Mouse (Mus musculus): ENCODE measurements around the gene Fubp3.
"Not testable (repeated sequence)": the region's sequence is repeated elsewhere in the genome, so short reads cannot be mapped to it uniquely, and the experiment has no call there.

The Fubp3 gene

DNA sequence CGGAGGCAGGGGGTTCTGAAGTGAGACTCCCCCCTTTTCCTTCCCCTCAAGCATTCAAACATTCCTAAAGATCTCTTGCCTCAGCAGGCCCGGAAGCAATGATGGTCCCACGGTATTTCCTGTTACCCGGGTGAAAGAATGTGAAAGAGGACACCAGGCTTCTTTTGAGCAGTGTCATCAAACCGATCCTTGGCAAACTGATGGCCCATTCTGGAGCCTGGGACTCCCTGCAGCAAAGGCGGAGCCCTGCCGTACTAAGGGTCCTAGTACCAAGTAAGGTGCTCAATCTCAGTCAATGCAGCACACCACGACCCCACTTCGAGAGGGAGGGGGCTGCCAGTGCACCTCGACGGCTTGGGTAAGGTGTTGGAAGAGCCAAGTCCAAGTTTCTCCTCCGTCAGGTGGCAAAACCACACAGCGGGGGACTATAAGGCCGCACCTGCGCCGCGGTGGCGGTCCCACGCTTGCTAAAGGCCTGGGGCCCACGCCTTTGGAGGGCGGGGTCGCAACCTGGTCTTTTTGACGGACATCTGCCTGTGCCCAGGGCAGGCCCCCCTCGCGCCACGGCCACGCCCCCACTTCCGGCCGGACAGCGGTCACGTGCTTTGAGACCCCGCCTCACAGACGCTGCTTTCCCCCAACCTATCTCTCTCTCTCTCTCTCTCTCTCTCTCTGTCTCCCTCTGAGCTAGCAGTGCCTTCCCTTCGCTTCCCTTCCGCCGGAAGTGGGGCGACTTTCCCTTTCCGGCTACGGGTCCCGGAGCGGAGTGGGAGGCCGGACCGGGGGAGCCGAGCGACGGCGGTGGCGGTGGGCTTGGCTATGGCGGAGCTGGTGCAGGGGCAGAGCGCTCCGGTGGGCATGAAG lies at the start of gene Fubp3:
Gene Fubp3 (plus strand): TSS at position 601 of the 864 bp plus-strand sequence.
- DNase-seq, result peak; percentile 90

- DNase-seq, result no peak
Measured at GRCm38 (mm10) chr2:31524641-31525040, 47.8 kb upstream of the Fubp3 start.

GRCm38 (mm10) chr2:31525778-31526177 lies 46.7 kb upstream of the Fubp3 start:
- no peak for DNase-seq

DNA sequence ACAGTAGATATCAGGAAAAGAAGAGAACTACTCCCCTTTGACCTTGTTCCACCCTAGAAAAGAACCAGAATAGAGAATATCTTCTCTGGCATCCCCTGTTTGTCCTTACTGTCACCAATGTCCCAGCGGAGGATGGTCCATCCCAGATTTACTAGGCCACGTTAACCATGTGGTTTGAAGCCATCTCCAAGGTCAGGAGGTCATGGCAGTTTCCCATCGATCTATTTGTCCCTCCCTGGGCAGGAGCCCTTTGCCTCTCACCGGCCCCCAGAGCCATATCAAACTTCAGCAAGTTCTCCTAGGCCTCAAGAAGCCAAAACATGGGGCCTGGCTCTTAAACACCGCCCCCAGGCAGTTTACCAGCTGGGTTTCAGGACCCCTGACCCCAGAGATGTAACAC lies 42.2 kb upstream of the Fubp3 start:
- DNase-seq, result peak; percentile 50

GRCm38 (mm10) chr2:31537054-31537453 lies 35.4 kb upstream of the Fubp3 start:
- DNase-seq, result no peak

DNA sequence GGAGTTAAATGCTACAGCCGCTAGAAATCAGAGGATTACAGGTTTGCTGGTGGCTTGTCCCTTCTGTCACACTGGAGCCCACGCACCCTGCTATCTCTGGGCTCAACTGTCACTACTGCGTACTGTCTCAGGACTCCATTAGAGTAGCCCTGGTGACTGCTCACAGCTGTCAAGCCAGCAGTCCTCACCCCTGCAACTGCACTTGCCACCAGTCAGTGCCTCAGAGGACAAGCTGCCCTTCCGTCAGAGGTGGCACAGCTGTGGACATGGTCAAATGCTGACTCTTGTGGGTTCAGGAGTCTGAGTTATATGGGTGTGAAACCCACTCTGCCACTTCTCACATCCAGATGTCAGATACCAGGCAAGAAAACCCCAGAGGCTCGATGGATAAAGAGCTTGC lies 33.7 kb upstream of the Fubp3 start:
- no peak for DNase-seq

- no peak for DNase-seq
Measured at GRCm38 (mm10) chr2:31541581-31541980, 30.9 kb upstream of the Fubp3 start.

DNA sequence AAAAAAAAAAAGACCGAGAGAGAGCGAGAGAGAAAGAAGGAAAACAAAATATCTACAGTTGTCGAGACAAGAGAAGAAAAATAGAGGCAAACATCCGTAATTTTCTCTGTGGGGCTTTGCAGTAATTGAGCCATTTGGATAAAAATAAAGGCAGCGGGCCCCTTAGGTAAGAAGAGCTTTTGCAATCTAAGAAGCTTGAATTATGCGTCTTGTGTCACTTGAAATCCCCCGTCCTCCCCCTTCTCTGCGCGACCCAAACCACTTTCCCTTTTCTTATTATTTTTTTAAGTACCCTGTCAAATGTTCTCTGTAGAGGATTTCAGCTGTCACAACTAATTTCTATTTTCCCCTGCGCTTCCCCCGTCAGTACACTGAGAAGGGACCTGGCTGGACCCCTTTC lies 24.7 kb upstream of the Fubp3 start:
- DNase-seq, result no peak

DNA sequence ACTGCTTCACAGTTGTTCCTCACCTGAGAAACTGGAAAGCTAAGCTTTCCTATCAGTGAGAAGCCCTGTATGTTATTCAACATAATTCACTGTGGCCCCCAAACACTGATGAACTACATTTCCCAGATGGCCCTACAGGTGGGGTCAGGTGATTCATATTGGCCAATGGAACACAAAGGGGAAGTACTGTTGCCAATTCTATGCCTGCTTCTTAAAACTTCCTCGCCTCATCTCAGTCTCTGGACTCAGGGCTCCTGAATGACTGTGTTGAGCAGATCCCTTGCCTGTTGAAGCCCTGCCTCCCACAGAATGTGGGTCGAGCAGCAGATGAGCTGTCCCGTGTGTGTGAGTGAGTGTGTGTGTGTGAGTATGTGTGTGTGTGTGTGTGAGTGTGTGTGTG lies 21.9 kb upstream of the Fubp3 start:
- DNase-seq, result no peak

GRCm38 (mm10) chr2:31551351-31551750 lies 21.1 kb upstream of the Fubp3 start:
- not testable (repeated sequence) for DNase-seq

GRCm38 (mm10) chr2:31551971-31552370 lies 20.5 kb upstream of the Fubp3 start:
- no peak for DNase-seq

DNA sequence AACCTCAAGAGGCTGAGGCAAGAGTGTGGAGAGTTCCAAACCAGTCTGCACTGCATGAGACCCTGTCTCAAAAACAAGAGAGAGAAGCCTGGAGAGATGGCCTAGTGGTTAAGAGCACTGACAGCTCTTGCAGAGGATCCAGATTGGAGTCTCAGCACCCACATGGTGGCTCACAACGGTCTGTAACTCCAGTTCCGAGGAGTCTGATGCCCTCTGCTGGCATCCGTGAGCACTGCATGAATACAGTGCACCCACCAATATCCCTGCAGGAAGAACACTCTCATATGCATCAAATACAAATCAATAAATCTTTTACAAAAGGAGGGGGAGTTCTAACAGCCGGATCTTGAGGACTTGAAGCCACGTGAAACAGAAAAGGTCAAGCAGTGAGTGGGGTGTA lies 17.8 kb upstream of the Fubp3 start:
- no peak for DNase-seq

DNA sequence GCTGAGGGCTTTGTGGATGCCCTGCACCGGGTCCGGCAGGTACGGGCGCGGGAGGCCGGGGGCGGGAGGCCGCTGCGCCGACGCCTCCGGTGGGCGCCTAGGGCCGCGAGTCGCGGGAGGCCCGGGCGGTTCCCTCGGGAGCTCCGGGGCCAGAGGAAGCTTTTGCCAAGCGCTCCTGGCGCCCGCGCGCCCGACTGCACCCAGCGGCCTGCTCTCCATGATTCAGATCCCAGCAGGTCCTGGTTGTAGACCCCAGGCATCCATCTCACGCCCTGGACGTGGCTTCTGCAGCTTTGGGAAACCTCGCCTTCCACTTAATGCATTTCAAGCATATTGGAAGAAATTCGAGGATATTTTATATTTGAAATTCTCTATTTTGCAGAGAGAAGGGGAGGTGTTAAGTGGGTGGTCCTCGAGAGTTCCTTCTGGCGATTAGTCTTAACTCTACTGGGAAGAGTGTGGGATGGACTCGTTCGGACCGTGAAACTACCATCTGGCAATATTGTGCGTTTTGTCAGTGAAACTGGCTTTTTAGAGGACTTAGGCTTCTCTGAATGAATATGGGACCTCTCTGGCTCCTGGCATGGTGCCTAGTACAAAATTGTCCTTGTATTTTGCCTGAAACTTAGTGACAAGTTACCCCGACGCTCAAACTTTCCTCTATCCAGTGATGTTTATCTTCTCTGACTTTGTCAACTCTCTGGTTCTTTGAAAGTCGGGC lies 624 bp downstream of the Fubp3 start:
- DNase-seq, result peak; percentile 46

- no peak for DNase-seq
Measured at GRCm38 (mm10) chr2:31581617-31582016, 9.2 kb downstream of the Fubp3 start.

DNA sequence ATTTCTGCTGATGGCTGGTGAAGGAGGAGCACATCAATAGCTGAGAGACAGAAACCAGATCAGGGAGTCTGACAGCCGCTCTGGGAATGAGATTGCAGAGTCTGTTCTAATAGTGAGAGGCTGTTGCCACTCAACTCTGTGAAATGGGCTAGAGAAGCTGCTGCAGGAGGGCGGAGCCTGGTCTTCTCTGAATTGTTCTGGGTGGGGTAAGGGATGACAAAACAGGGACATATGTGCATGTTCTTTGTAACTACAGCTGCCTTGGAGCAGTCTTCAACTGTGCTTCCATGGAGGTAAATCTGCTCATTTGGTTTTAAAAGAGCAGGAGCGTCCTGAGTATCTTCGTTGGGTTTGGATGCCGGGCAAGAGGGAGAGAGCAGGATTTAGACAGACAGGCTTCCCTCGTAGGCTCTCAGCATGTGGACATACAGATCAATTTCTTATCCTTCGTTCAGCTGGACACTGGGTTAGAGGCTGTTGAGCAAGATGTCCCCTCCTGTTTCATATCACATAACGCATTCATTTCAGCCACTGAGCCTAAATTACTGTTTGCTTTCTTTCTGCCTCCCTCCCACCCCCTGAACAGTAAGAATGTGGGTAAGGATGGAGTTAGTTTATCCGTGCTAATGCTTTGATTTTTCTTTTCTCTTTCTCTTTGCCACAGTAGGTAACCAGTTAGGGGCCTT lies 19.5 kb downstream of the Fubp3 start:
- no peak for DNase-seq

DNA sequence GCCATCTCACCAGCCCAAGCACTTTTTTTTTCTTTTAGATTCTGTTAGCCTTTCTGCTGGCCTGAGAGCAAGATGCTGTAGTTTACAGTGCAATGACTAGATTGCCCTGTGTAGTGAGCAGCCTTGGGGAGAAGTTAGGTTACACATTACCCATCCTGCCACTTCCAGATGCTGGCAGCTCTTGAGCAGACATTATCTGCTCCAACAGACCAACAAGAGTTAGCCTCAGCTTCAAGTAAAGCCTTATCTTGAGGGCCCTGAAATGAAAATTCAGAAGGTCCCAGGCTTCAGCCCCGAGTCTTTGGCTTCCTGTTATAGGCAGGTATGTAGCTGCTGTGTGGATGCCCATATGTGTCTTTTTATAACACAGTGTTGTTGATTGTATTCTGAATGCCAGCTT lies 35.1 kb downstream of the Fubp3 start:
- DNase-seq, result peak; percentile 29

- DNase-seq, result no peak
Measured at GRCm38 (mm10) chr2:31609859-31610261, 37.4 kb downstream of the Fubp3 start.

GRCm38 (mm10) chr2:31610922-31611321 lies 38.5 kb downstream of the Fubp3 start:
- DNase-seq, result no peak

- no peak for DNase-seq
Measured at GRCm38 (mm10) chr2:31611400-31611799, 38.9 kb downstream of the Fubp3 start.

GRCm38 (mm10) chr2:31612627-31613026 lies 40.2 kb downstream of the Fubp3 start:
- no peak for DNase-seq

DNA sequence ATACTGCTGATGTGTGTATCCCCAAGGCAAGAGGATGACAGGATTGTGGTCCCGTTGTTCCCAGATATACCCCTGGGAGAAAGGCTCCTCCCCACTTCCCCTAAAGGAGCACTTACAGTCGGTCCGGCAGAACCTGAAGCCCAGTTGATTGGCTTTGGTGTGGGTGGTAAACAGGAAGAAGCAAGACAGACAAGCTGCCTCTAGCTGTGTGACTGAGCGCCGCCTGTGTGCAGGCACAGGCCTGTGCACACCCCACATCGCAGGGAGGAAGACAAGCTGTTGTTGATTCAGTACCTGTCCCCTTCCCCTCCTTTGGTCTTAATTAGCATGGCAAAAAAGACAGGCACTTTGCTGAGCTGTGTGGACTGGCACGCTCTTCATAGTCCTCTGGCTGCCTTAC lies 41.3 kb downstream of the Fubp3 start:
- no peak for DNase-seq

- DNase-seq, result no peak
Measured at GRCm38 (mm10) chr2:31618484-31619161, 46.2 kb downstream of the Fubp3 start.

DNA sequence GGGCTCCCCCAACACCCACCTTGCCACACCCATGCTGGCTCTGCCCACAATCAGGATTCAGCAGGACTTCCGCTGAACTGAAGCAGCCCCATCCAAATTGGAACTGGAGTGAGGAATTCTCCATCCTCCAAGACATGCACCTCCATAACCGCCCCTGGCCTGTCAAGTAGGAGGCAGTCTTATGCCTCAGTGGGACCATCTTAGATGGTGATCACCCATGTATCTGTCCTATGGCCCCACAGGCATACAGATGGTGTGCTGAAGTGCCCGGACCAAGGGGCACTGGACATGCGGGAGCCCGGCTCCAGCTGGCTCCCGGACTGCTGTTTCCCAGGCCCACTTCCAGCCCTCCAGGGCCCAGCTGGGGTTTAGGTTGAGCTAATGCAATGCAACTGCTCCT lies 46.8 kb downstream of the Fubp3 start:
- DNase-seq, result no peak
